Mouse (Mus musculus) heart, postnatal 10 days (tissue): ENCODE results near the gene Gm42420. TPM values are rescaled to one million over a fixed set of nuclear protein-coding genes. Genes with fewer than 3 reads are reported as not detected.
A peak's percentile ranks its signal among the peaks of the same experiment; 100 is the strongest.

Experiments used
- DNase-seq, 2 experiments: peaks; one replicate each; pipeline ENCODE4 v3.0.0; 2021
- intact Hi-C: fragments of 180-260 bp; cut with DNase I; formaldehyde crosslinking; loops from one replicate; pipeline ENCODE4 v1.15.1; 2025
- total RNA-seq, 2 experiments: library from RNA; stranded (reverse); gene quantifications; 2 replicates each; pipeline ENCODE4 v1.2.3; 2021

Gene Gm42420
- 1 to 10 TPM in 1 of 2 experiments, not detected in 1; 1.6 TPM for total RNA-seq

GRCm38 (mm10) chr6:39585517-39585916, at the start of gene Gm42420:
Gene Gm42420 (plus strand): TSS chr6:39585753.
- DNase-seq: no peak

GRCm38 (mm10) chr6:39536621-39537020, 48.9 kb upstream of the Gm42420 start:
- DNase-seq: no peak
- intact Hi-C loops: no loop called here

More at GRCm38 (mm10) chr6:39585517-39585916, at the start of gene Gm42420:
- intact Hi-C loops: no loop called here

- intact Hi-C loops: no loop called here
- no peak for DNase-seq
Observed at GRCm38 (mm10) chr6:39537276-39537675, 48.3 kb upstream of the Gm42420 start.

GRCm38 (mm10) chr6:39538227-39538626, 47.3 kb upstream of the Gm42420 start:
- intact Hi-C loops: no loop called here
- peak in 1 of 2 experiments; percentile 31 for DNase-seq

- DNase-seq: peak; percentile 79 to 81
- intact Hi-C loops: loop anchor here (2.0 kb wide), 1 partner anchor 15 kb away; no protein-coding TSS in a partner anchor
Observed at GRCm38 (mm10) chr6:39539679-39540155, 45.8 kb upstream of the Gm42420 start.

- intact Hi-C loops: loop anchor here (2.0 kb wide), 1 partner anchor 14 kb away; no protein-coding TSS in a partner anchor
- DNase-seq: no peak
Observed at GRCm38 (mm10) chr6:39540563-39540962, 45.0 kb upstream of the Gm42420 start.

- peak; percentile 91 to 92 for DNase-seq
- intact Hi-C loops: loop anchor here (2.0 kb wide), 1 partner anchor 28 kb away; no protein-coding TSS in a partner anchor
Observed at GRCm38 (mm10) chr6:39542631-39543597, 42.6 kb upstream of the Gm42420 start.

- intact Hi-C loops: loop anchor here (2.0 kb wide), 1 partner anchor 29 kb away; no protein-coding TSS in a partner anchor
- no peak for DNase-seq
Observed at GRCm38 (mm10) chr6:39543769-39544420, 41.7 kb upstream of the Gm42420 start.

- intact Hi-C loops: no loop called here
- no peak for DNase-seq
Observed at GRCm38 (mm10) chr6:39545474-39545873, 40.1 kb upstream of the Gm42420 start.

GRCm38 (mm10) chr6:39548030-39548429, 37.5 kb upstream of the Gm42420 start:
- no peak for DNase-seq
- intact Hi-C loops: no loop called here

- no peak for DNase-seq
- intact Hi-C loops: no loop called here
Observed at GRCm38 (mm10) chr6:39551981-39552636, 33.4 kb upstream of the Gm42420 start.

GRCm38 (mm10) chr6:39554888-39555647, 30.5 kb upstream of the Gm42420 start:
- intact Hi-C loops: loop anchor here (2.0 kb wide), 1 partner anchor 14 kb away; no protein-coding TSS in a partner anchor
- DNase-seq: peak; percentile 37 to 47

GRCm38 (mm10) chr6:39555648-39555945, 30.0 kb upstream of the Gm42420 start:
- intact Hi-C loops: loop anchor here (2.0 kb wide), 1 partner anchor 15 kb away; no protein-coding TSS in a partner anchor
- no peak for DNase-seq

GRCm38 (mm10) chr6:39556900-39557659, 28.5 kb upstream of the Gm42420 start:
- intact Hi-C loops: no loop called here

GRCm38 (mm10) chr6:39557723-39558261, 27.8 kb upstream of the Gm42420 start, which contains the start of gene Dennd2a:
Gene Dennd2a (minus strand): TSS chr6:39557867.
- peak; percentile 88 to 89 for DNase-seq
- intact Hi-C loops: no loop called here

More at GRCm38 (mm10) chr6:39556900-39557659, 28.5 kb upstream of the Gm42420 start:
- peak; percentile 53 to 70 for DNase-seq

GRCm38 (mm10) chr6:39559276-39559939, 26.1 kb upstream of the Gm42420 start:
- intact Hi-C loops: no loop called here

GRCm38 (mm10) chr6:39562166-39563015, 23.2 kb upstream of the Gm42420 start:
- intact Hi-C loops: loop anchor here (1.0 kb wide), 1 partner anchor 99 kb away; no protein-coding TSS in a partner anchor
- peak; percentile 90 for DNase-seq

More at GRCm38 (mm10) chr6:39559276-39559939, 26.1 kb upstream of the Gm42420 start:
- no peak for DNase-seq
